Mouse (Mus musculus): ENCODE results near the gene Lpcat2. TPM values are rescaled to one million over a fixed set of nuclear protein-coding genes. Genes with fewer than 3 reads are reported as not detected.
A peak's percentile ranks its signal among the peaks of the same experiment; 100 is the strongest.

The Lpcat2 gene
- polyA plus RNA-seq, 1 experiment from 2014 or later = 6.8 TPM

- Histone ChIP-seq H3K27me3 (replicated peaks; ENCODE audit: control insufficient read depth, insufficient read depth, low read length) (no peaks in the 10 kb centered on the region; the same call in 1 of the 2 replicates), H3K9ac (ENCODE audit: low read depth, low read length) (peak overlapping the region; percentile 69), H3K4me2 (ENCODE audit: low read depth, low read length) (peak overlapping the region; percentile 51), H3K9me3 (ENCODE audit: control insufficient read depth, low read length) (no peaks in the 10 kb centered on the region), H3K27ac (ENCODE audit: low read length) (peak overlapping the region; percentile 95), H3K4me3 (ENCODE audit: low read length) (peak overlapping the region; percentile 53), H3K36me3 (ENCODE audit: control insufficient read depth, insufficient read depth, low read length) (no peaks in the 10 kb centered on the region), H3K4me1 (ENCODE audit: control insufficient read depth, insufficient read depth, low read length) (peaks cover 2% of the 10 kb centered on the region; the same call in 1 of the 2 replicates)
- peak; percentile 64 for ATAC-seq
- 34% methylated on average over 14 of the region's 15 CpGs for WGBS
Observed at GRCm38 (mm10) chr8:92828251-92828743, 26.8 kb upstream of the Lpcat2 start.

GRCm38 (mm10) chr8:92834065-92834731, 20.9 kb upstream of the Lpcat2 start:
- 0 out of 2 replicates have a peak, but pooled peaks cover 4% of the 10 kb centered on the region for H3K4me1 ChIP-seq (ENCODE audit: control insufficient read depth, insufficient read depth, low read length)
- 0 out of 2 replicates have a peak, but pooled peaks have one; percentile 28 for ATAC-seq
- no peaks in the 10 kb centered on the region for H3K36me3 ChIP-seq (ENCODE audit: control insufficient read depth, insufficient read depth, low read length)
- no peak overlapping the region for H3K4me3 ChIP-seq (ENCODE audit: low read length)
- no peak overlapping the region for H3K4me2 ChIP-seq (ENCODE audit: low read depth, low read length)
- no peaks in the 10 kb centered on the region for H3K9me3 ChIP-seq (ENCODE audit: control insufficient read depth, low read length)
- 38% methylated on average over 5 of the region's 5 CpGs for WGBS
- H3K27ac ChIP-seq (ENCODE audit: low read length) = peak overlapping the region; percentile 54; the same call in 1 of the 2 replicates
- no peak overlapping the region for H3K9ac ChIP-seq (ENCODE audit: low read depth, low read length)
- no peaks in the 10 kb centered on the region for H3K27me3 ChIP-seq (replicated peaks; ENCODE audit: control insufficient read depth, insufficient read depth, low read length)

- WGBS = 69% methylated on average over 11 of the region's 11 CpGs
- Histone ChIP-seq H3K36me3 (ENCODE audit: control insufficient read depth, insufficient read depth, low read length) (no peaks in the 10 kb centered on the region), H3K9ac (ENCODE audit: low read depth, low read length) (no peak overlapping the region), H3K9me3 (ENCODE audit: control insufficient read depth, low read length) (no peaks in the 10 kb centered on the region), H3K27ac (ENCODE audit: low read length) (peak overlapping the region; percentile 54; the same call in 1 of the 2 replicates), H3K4me3 (ENCODE audit: low read length) (no peak overlapping the region), H3K4me2 (ENCODE audit: low read depth, low read length) (no peak overlapping the region), H3K4me1 (ENCODE audit: control insufficient read depth, insufficient read depth, low read length) (0 out of 2 replicates have a peak, but pooled peaks cover 4% of the 10 kb centered on the region), H3K27me3 (replicated peaks; ENCODE audit: control insufficient read depth, insufficient read depth, low read length) (no peaks in the 10 kb centered on the region)
- ATAC-seq = no peak
Observed at GRCm38 (mm10) chr8:92834786-92835500, 20.2 kb upstream of the Lpcat2 start.

GRCm38 (mm10) chr8:92835901-92836300, 19.2 kb upstream of the Lpcat2 start:
- no peak for ATAC-seq
- Histone ChIP-seq H3K27ac (ENCODE audit: low read length) (no peak overlapping the region), H3K4me3 (ENCODE audit: low read length) (no peak overlapping the region), H3K4me1 (ENCODE audit: control insufficient read depth, insufficient read depth, low read length) (0 out of 2 replicates have a peak, but pooled peaks cover 4% of the 10 kb centered on the region), H3K4me2 (ENCODE audit: low read depth, low read length) (no peak overlapping the region), H3K9me3 (ENCODE audit: control insufficient read depth, low read length) (no peaks in the 10 kb centered on the region), H3K9ac (ENCODE audit: low read depth, low read length) (no peak overlapping the region), H3K27me3 (replicated peaks; ENCODE audit: control insufficient read depth, insufficient read depth, low read length) (no peaks in the 10 kb centered on the region), H3K36me3 (ENCODE audit: control insufficient read depth, insufficient read depth, low read length) (no peaks in the 10 kb centered on the region)
- WGBS = 91% methylated on average over 11 of the region's 11 CpGs

GRCm38 (mm10) chr8:92838616-92839015, 16.5 kb upstream of the Lpcat2 start:
- no peak overlapping the region for H3K4me2 ChIP-seq (ENCODE audit: low read depth, low read length)

GRCm38 (mm10) chr8:92839161-92839560, 16.0 kb upstream of the Lpcat2 start:
- no peak overlapping the region for H3K9ac ChIP-seq (ENCODE audit: low read depth, low read length)
- no peaks in the 10 kb centered on the region for H3K9me3 ChIP-seq (ENCODE audit: control insufficient read depth, low read length)
- no peak overlapping the region for H3K27ac ChIP-seq (ENCODE audit: low read length)
- H3K27me3 ChIP-seq (replicated peaks; ENCODE audit: control insufficient read depth, insufficient read depth, low read length) = no peaks in the 10 kb centered on the region
- H3K36me3 ChIP-seq (ENCODE audit: control insufficient read depth, insufficient read depth, low read length) = 0 out of 2 replicates have a peak, but pooled peaks cover 2% of the 10 kb centered on the region
- WGBS = 95% methylated on average over 8 of the region's 8 CpGs
- no peak overlapping the region for H3K4me3 ChIP-seq (ENCODE audit: low read length)
- 0 out of 2 replicates have a peak, but pooled peaks cover 4% of the 10 kb centered on the region for H3K4me1 ChIP-seq (ENCODE audit: control insufficient read depth, insufficient read depth, low read length)
- ATAC-seq = no peak
- H3K4me2 ChIP-seq (ENCODE audit: low read depth, low read length) = no peak overlapping the region

More at GRCm38 (mm10) chr8:92838616-92839015, 16.5 kb upstream of the Lpcat2 start:
- Histone ChIP-seq H3K27me3 (replicated peaks; ENCODE audit: control insufficient read depth, insufficient read depth, low read length) (no peaks in the 10 kb centered on the region), H3K9me3 (ENCODE audit: control insufficient read depth, low read length) (no peaks in the 10 kb centered on the region), H3K9ac (ENCODE audit: low read depth, low read length) (no peak overlapping the region), H3K27ac (ENCODE audit: low read length) (no peak overlapping the region), H3K36me3 (ENCODE audit: control insufficient read depth, insufficient read depth, low read length) (0 out of 2 replicates have a peak, but pooled peaks cover 2% of the 10 kb centered on the region), H3K4me1 (ENCODE audit: control insufficient read depth, insufficient read depth, low read length) (0 out of 2 replicates have a peak, but pooled peaks cover 4% of the 10 kb centered on the region), H3K4me3 (ENCODE audit: low read length) (no peak overlapping the region)
- ATAC-seq = no peak
- 77% methylated on average over 3 of the region's 3 CpGs for WGBS

- Histone ChIP-seq H3K27me3 (replicated peaks; ENCODE audit: control insufficient read depth, insufficient read depth, low read length) (no peaks in the 10 kb centered on the region), H3K4me2 (ENCODE audit: low read depth, low read length) (no peak overlapping the region), H3K4me3 (ENCODE audit: low read length) (no peak overlapping the region), H3K9me3 (ENCODE audit: control insufficient read depth, low read length) (no peaks in the 10 kb centered on the region), H3K4me1 (ENCODE audit: control insufficient read depth, insufficient read depth, low read length) (no peaks in the 10 kb centered on the region), H3K9ac (ENCODE audit: low read depth, low read length) (no peak overlapping the region), H3K27ac (ENCODE audit: low read length) (no peak overlapping the region), H3K36me3 (ENCODE audit: control insufficient read depth, insufficient read depth, low read length) (0 out of 2 replicates have a peak, but pooled peaks cover 2% of the 10 kb centered on the region)
- 89% methylated on average over 7 of the region's 7 CpGs for WGBS
- ATAC-seq = no peak
Observed at GRCm38 (mm10) chr8:92839876-92840275, 15.3 kb upstream of the Lpcat2 start.

GRCm38 (mm10) chr8:92846684-92847083, 8.5 kb upstream of the Lpcat2 start:
- H3K4me1 ChIP-seq (ENCODE audit: control insufficient read depth, insufficient read depth, low read length) = peaks cover 11% of the 10 kb centered on the region
- no peak; the same call in 1 of the 2 replicates for ATAC-seq

GRCm38 (mm10) chr8:92847299-92847698, 7.8 kb upstream of the Lpcat2 start:
- peak; percentile 27; the same call in 1 of the 2 replicates for ATAC-seq
- Histone ChIP-seq H3K4me2 (ENCODE audit: low read depth, low read length) (no peak overlapping the region), H3K4me1 (ENCODE audit: control insufficient read depth, insufficient read depth, low read length) (peaks cover 11% of the 10 kb centered on the region), H3K27me3 (replicated peaks; ENCODE audit: control insufficient read depth, insufficient read depth, low read length) (no peaks in the 10 kb centered on the region), H3K9me3 (ENCODE audit: control insufficient read depth, low read length) (no peaks in the 10 kb centered on the region), H3K9ac (ENCODE audit: low read depth, low read length) (no peak overlapping the region), H3K36me3 (ENCODE audit: control insufficient read depth, insufficient read depth, low read length) (0 out of 2 replicates have a peak, but pooled peaks cover 2% of the 10 kb centered on the region), H3K27ac (ENCODE audit: low read length) (no peak overlapping the region), H3K4me3 (ENCODE audit: low read length) (no peak overlapping the region)
- WGBS = 45% methylated on average over 9 of the region's 9 CpGs

More at GRCm38 (mm10) chr8:92846684-92847083, 8.5 kb upstream of the Lpcat2 start:
- Histone ChIP-seq H3K4me3 (ENCODE audit: low read length) (no peak overlapping the region), H3K27me3 (replicated peaks; ENCODE audit: control insufficient read depth, insufficient read depth, low read length) (no peaks in the 10 kb centered on the region), H3K9me3 (ENCODE audit: control insufficient read depth, low read length) (no peaks in the 10 kb centered on the region), H3K36me3 (ENCODE audit: control insufficient read depth, insufficient read depth, low read length) (0 out of 2 replicates have a peak, but pooled peaks cover 2% of the 10 kb centered on the region), H3K9ac (ENCODE audit: low read depth, low read length) (no peak overlapping the region), H3K4me2 (ENCODE audit: low read depth, low read length) (no peak overlapping the region), H3K27ac (ENCODE audit: low read length) (no peak overlapping the region; the same call in 1 of the 2 replicates)
- 20% methylated on average over 3 of the region's 3 CpGs for WGBS
